9 mouse cellular contexts compared by ENCODE assay signal in genomic region chr9:123504325-123504724, GRCm38 (mm10). TPM values are rescaled to one million over a fixed set of nuclear protein-coding genes. Genes with fewer than 3 reads are reported as not detected.
DNase-seq lines count a peak whose midpoint lies in the region; ATAC-seq and TF ChIP-seq lines count a peak whose summit lies in the region.
"Had no signal": no experiment of that assay in that cellular context is flagged by ENCODE, and none has a peak within 500 bp of the region (broad histone marks: within the 10 kb centered on the region; RNA-seq: fewer than 3 reads in every experiment).

No protein-coding gene starts in this region.

- no peaks in the 10 kb centered on the region for H3K4me1 ChIP-seq in forebrain, embryonic 10.5 days
- no peaks in the 10 kb centered on the region for H3K4me1 ChIP-seq in hindbrain, embryonic 16.5 days (ENCODE audit: control insufficient read depth, insufficient read depth, low read depth, low read length)
- no peaks in the 10 kb centered on the region for H3K4me1 ChIP-seq in limb, embryonic 14.5 days (ENCODE audit: control insufficient read depth, insufficient read depth, low read length)

- H3K36me3 ChIP-seq in forebrain, embryonic 10.5 days (replicated peaks): peaks cover 49% of the 10 kb centered on the region
- H3K36me3 ChIP-seq in hindbrain, embryonic 16.5 days (ENCODE audit: control insufficient read depth, insufficient read depth, low read length): no peaks in the 10 kb centered on the region
- H3K36me3 ChIP-seq in limb, embryonic 14.5 days (ENCODE audit: control insufficient read depth, insufficient read depth, low read length): peaks cover 27% of the 10 kb centered on the region; the same call in 1 of the 2 replicates

- no peak overlapping the region for H3K4me3 ChIP-seq in forebrain, embryonic 10.5 days
- H3K4me3 ChIP-seq in hindbrain, embryonic 16.5 days (ENCODE audit: low read length): no peak overlapping the region
- H3K4me3 ChIP-seq in limb, embryonic 14.5 days (replicated peaks; ENCODE audit: low read length): no peak overlapping the region

- 8% methylated on average over 2 of the region's 2 CpGs for WGBS in forebrain, embryonic 10.5 days
- WGBS in hindbrain, embryonic 16.5 days: 2% methylated on average over 2 of the region's 2 CpGs
- 17% methylated on average over 2 of the region's 2 CpGs for WGBS in limb, embryonic 14.5 days

- TF ChIP-seq POLR2A in limb, embryonic 14.5 days (IDR thresholded peaks at IDR 0.05; ENCODE audit: borderline replicate concordance, extremely low read depth, insufficient read depth, insufficient read length): no peak

- no peaks in the 10 kb centered on the region for H3K9me3 ChIP-seq in forebrain, embryonic 10.5 days
- H3K9me3 ChIP-seq in hindbrain, embryonic 16.5 days (ENCODE audit: control insufficient read depth, low read length): no peaks in the 10 kb centered on the region
- H3K9me3 ChIP-seq in limb, embryonic 14.5 days (ENCODE audit: control insufficient read depth, low read length): no peaks in the 10 kb centered on the region

- ATAC-seq in hindbrain, embryonic 16.5 days: peak; percentile 83
- 0 out of 2 replicates have a peak, but pooled peaks have one; percentile 63 for ATAC-seq in limb, embryonic 14.5 days (ENCODE audit: low FRiP score, low read depth)
- peak; percentile 83 for ATAC-seq in monocyte, adult 5-6 weeks (replicated peaks; ENCODE audit: insufficient number of reproducible peaks, low FRiP score, low TSS enrichment, poor library complexity, severe bottlenecking)

- H3K4me2 ChIP-seq in hindbrain, embryonic 16.5 days (ENCODE audit: low read length): no peak overlapping the region
- no peak overlapping the region for H3K4me2 ChIP-seq in limb, embryonic 14.5 days (replicated peaks; ENCODE audit: low read depth, low read length, severe bottlenecking)

- no peaks in the 10 kb centered on the region for H3K27me3 ChIP-seq in forebrain, embryonic 10.5 days (ENCODE audit: poor library complexity, severe bottlenecking)
- no peaks in the 10 kb centered on the region for H3K27me3 ChIP-seq in hindbrain, embryonic 16.5 days (replicated peaks; ENCODE audit: control insufficient read depth, insufficient read depth, low read length)
- no peaks in the 10 kb centered on the region for H3K27me3 ChIP-seq in limb, embryonic 14.5 days (ENCODE audit: control insufficient read depth, insufficient read depth, low read length)

- intact Hi-C loops in left cerebral cortex, postnatal 25 days (cut with DNase I): loop anchor here (2.0 to 5.0 kb wide), 4 partner anchors 26 to 242 kb away; partner anchors contain the start of genes Limd1 and Tmem158

- H3K9ac ChIP-seq in hindbrain, embryonic 16.5 days (ENCODE audit: low read depth, low read length): no peak overlapping the region
- no peak overlapping the region for H3K9ac ChIP-seq in limb, embryonic 14.5 days (ENCODE audit: low read depth, low read length, severe bottlenecking)

- peak; percentile 41 to 51 for DNase-seq in left cerebral cortex, postnatal 25 days (ENCODE audit: low spot score in 2 of 2)
- DNase-seq in left cerebral cortex, adult 11 months (ENCODE audit: low spot score): no peak
- peak; percentile 64 for DNase-seq in c-Kit-positive CD71-positive TER-119-negative erythroid progenitor cells, embryonic 14.5 days (ENCODE audit: low read depth)
- DNase-seq in forebrain, embryonic 10.5 days (ENCODE audit: extremely low spot score, low spot score): peak; percentile 51
- DNase-seq in limb, embryonic 14.5 days (ENCODE audit: low spot score): peak; percentile 65
- peak; percentile 56 to 79 for DNase-seq in thymus, postnatal 10 days (ENCODE audit: low spot score in 2 of 2)

- H3K27ac ChIP-seq in forebrain, embryonic 10.5 days: no peak overlapping the region
- no peak overlapping the region for H3K27ac ChIP-seq in hindbrain, embryonic 16.5 days (ENCODE audit: low read depth, low read length)
- H3K27ac ChIP-seq in limb, embryonic 14.5 days (replicated peaks; ENCODE audit: low read depth, low read length): no peak overlapping the region
- H3K27ac ChIP-seq: macrophage had no signal

RNA-seq across cellular contexts. Expression of gene Sacm1l, which starts 25.2 kb away (rescaled TPM):
- total RNA-seq in left cerebral cortex, postnatal 25 days (2021): 10 to 100 TPM; 59.5 to 61.9 TPM
- polyA plus RNA-seq in forebrain, embryonic 10.5 days (2016; fragmentation: Nextera tagmentation; extraction: Ambion mirVana): 40.1 and 42.5 TPM in 2 replicates
- 57.8 and 58.5 TPM in 2 replicates for polyA plus RNA-seq in hindbrain, embryonic 16.5 days (2015; fragmentation: Nextera tagmentation; extraction: Ambion mirVana)
- polyA plus RNA-seq in limb, embryonic 14.5 days (2012; rRNA removed): 23.5 and 25.2 TPM in 2 replicates
- 49.6 and 50.2 TPM in 2 replicates for polyA plus RNA-seq in limb, embryonic 14.5 days (2014; fragmentation: Nextera tagmentation; extraction: Ambion mirVana)
- total RNA-seq in monocyte, adult 5-6 weeks (2017): 44.7 to 69.1 TPM (median 57.9 TPM) in 3 replicates

RNA-seq across cellular contexts. Expression of gene Limd1, which starts 25.8 kb away (rescaled TPM):
- 1 to 10 TPM; 6.1 to 7.2 TPM for total RNA-seq in left cerebral cortex, postnatal 25 days (2021)
- 55.7 and 57.8 TPM in 2 replicates for polyA plus RNA-seq in forebrain, embryonic 10.5 days (2016; fragmentation: Nextera tagmentation; extraction: Ambion mirVana)
- 12.2 and 15.5 TPM in 2 replicates for polyA plus RNA-seq in hindbrain, embryonic 16.5 days (2015; fragmentation: Nextera tagmentation; extraction: Ambion mirVana)
- polyA plus RNA-seq in limb, embryonic 14.5 days (2012; rRNA removed): 32.5 and 41.1 TPM in 2 replicates
- 58.4 and 63.1 TPM in 2 replicates for polyA plus RNA-seq in limb, embryonic 14.5 days (2014; fragmentation: Nextera tagmentation; extraction: Ambion mirVana)
- total RNA-seq in monocyte, adult 5-6 weeks (2017): 54.7 to 68.7 TPM (median 65.2 TPM) in 3 replicates
